Mouse (Mus musculus): ENCODE results near the gene Casr. TPM values are rescaled to one million over a fixed set of nuclear protein-coding genes. Genes with fewer than 3 reads are reported as not detected.

Gene Casr
- polyA plus RNA-seq, 1 experiment from 2014 or later: 0.10 TPM

- no peaks in the 10 kb centered on the region for H3K9me3 ChIP-seq (ENCODE audit: control insufficient read depth, low read length)
- no peak overlapping the region for H3K4me3 ChIP-seq (ENCODE audit: low read depth, low read length)
- 88% methylated on average over 5 of the region's 5 CpGs for WGBS
- TF ChIP-seq CTCF (IDR thresholded peaks at IDR 0.05; ENCODE audit: low read depth) (no peak), EP300 (optimal IDR thresholded peaks at IDR 0.05) (no peak)
- no peaks in the 10 kb centered on the region for H3K36me3 ChIP-seq (ENCODE audit: control insufficient read depth, insufficient read depth, low read length)
- H3K9ac ChIP-seq (ENCODE audit: low read length): no peak overlapping the region
- H3K27ac ChIP-seq (replicated peaks): no peak overlapping the region
- DNase-seq (ENCODE audit: low spot score) (no peak), ATAC-seq (ENCODE audit: low FRiP score, low TSS enrichment) (no peak)
- no peaks in the 10 kb centered on the region for H3K4me1 ChIP-seq (replicated peaks; ENCODE audit: control insufficient read depth, insufficient read depth)
- H3K27me3 ChIP-seq (ENCODE audit: control insufficient read depth, insufficient read depth, low read length): no peaks in the 10 kb centered on the region
- H3K4me2 ChIP-seq (replicated peaks; ENCODE audit: low read depth): no peak overlapping the region
These were observed 54.6 kb downstream of the Casr start for GRCm38 (mm10) chr16:36507300-36507699.

GRCm38 (mm10) chr16:36506827-36507226, 55.1 kb downstream of the Casr start:
- no peaks in the 10 kb centered on the region for H3K27me3 ChIP-seq (ENCODE audit: control insufficient read depth, insufficient read depth, low read length)
- H3K4me3 ChIP-seq (ENCODE audit: low read depth, low read length): no peak overlapping the region
- no peaks in the 10 kb centered on the region for H3K36me3 ChIP-seq (ENCODE audit: control insufficient read depth, insufficient read depth, low read length)
- DNase-seq (ENCODE audit: low spot score) (no peak), ATAC-seq (ENCODE audit: low FRiP score, low TSS enrichment) (no peak)
- no peak overlapping the region for H3K9ac ChIP-seq (ENCODE audit: low read length)
- no peaks in the 10 kb centered on the region for H3K9me3 ChIP-seq (ENCODE audit: control insufficient read depth, low read length)
- H3K27ac ChIP-seq (replicated peaks): no peak overlapping the region
- no peak overlapping the region for H3K4me2 ChIP-seq (replicated peaks; ENCODE audit: low read depth)
- H3K4me1 ChIP-seq (replicated peaks; ENCODE audit: control insufficient read depth, insufficient read depth): no peaks in the 10 kb centered on the region
- TF ChIP-seq CTCF (IDR thresholded peaks at IDR 0.05; ENCODE audit: low read depth): no peak
- TF ChIP-seq EP300 (optimal IDR thresholded peaks at IDR 0.05): no peak

GRCm38 (mm10) chr16:36505913-36506312, 56.0 kb downstream of the Casr start:
- H3K4me3 ChIP-seq (ENCODE audit: low read depth, low read length): no peak overlapping the region
- no peaks in the 10 kb centered on the region for H3K27me3 ChIP-seq (ENCODE audit: control insufficient read depth, insufficient read depth, low read length)
- DNase-seq (ENCODE audit: low spot score) (no peak), ATAC-seq (ENCODE audit: low FRiP score, low TSS enrichment) (no peak)
- H3K4me2 ChIP-seq (replicated peaks; ENCODE audit: low read depth): no peak overlapping the region
- no peaks in the 10 kb centered on the region for H3K9me3 ChIP-seq (ENCODE audit: control insufficient read depth, low read length)
- no peaks in the 10 kb centered on the region for H3K36me3 ChIP-seq (ENCODE audit: control insufficient read depth, insufficient read depth, low read length)
- TF ChIP-seq CTCF (IDR thresholded peaks at IDR 0.05; ENCODE audit: low read depth) (peak; percentile 49), EP300 (optimal IDR thresholded peaks at IDR 0.05) (no peak)
- 37% methylated on average over 4 of the region's 4 CpGs for WGBS
- no peaks in the 10 kb centered on the region for H3K4me1 ChIP-seq (replicated peaks; ENCODE audit: control insufficient read depth, insufficient read depth)
- H3K9ac ChIP-seq (ENCODE audit: low read length): no peak overlapping the region
- no peak overlapping the region for H3K27ac ChIP-seq (replicated peaks)

GRCm38 (mm10) chr16:36505134-36505533, 56.8 kb downstream of the Casr start:
- no peaks in the 10 kb centered on the region for H3K9me3 ChIP-seq (ENCODE audit: control insufficient read depth, low read length)
- ATAC-seq (ENCODE audit: low FRiP score, low TSS enrichment) (no peak), DNase-seq (ENCODE audit: low spot score) (no peak)
- H3K4me3 ChIP-seq (ENCODE audit: low read depth, low read length): no peak overlapping the region
- H3K9ac ChIP-seq (ENCODE audit: low read length): no peak overlapping the region
- H3K36me3 ChIP-seq (ENCODE audit: control insufficient read depth, insufficient read depth, low read length): no peaks in the 10 kb centered on the region
- H3K27me3 ChIP-seq (ENCODE audit: control insufficient read depth, insufficient read depth, low read length): no peaks in the 10 kb centered on the region
- H3K27ac ChIP-seq (replicated peaks): no peak overlapping the region
- no peaks in the 10 kb centered on the region for H3K4me1 ChIP-seq (replicated peaks; ENCODE audit: control insufficient read depth, insufficient read depth)
- no peak for TF ChIP-seq EP300 (optimal IDR thresholded peaks at IDR 0.05)
- no peak for TF ChIP-seq CTCF (IDR thresholded peaks at IDR 0.05; ENCODE audit: low read depth)
- H3K4me2 ChIP-seq (replicated peaks; ENCODE audit: low read depth): no peak overlapping the region
- WGBS: 83% methylated on average over 3 of the region's 3 CpGs

GRCm38 (mm10) chr16:36502286-36502685, 59.7 kb downstream of the Casr start:
- Histone ChIP-seq H3K4me3 (ENCODE audit: low read depth, low read length) (no peak overlapping the region), H3K9ac (ENCODE audit: low read length) (no peak overlapping the region), H3K36me3 (ENCODE audit: control insufficient read depth, insufficient read depth, low read length) (no peaks in the 10 kb centered on the region), H3K9me3 (ENCODE audit: control insufficient read depth, low read length) (no peaks in the 10 kb centered on the region), H3K27ac (replicated peaks) (no peak overlapping the region), H3K4me2 (replicated peaks; ENCODE audit: low read depth) (no peak overlapping the region), H3K27me3 (ENCODE audit: control insufficient read depth, insufficient read depth, low read length) (no peaks in the 10 kb centered on the region), H3K4me1 (replicated peaks; ENCODE audit: control insufficient read depth, insufficient read depth) (no peaks in the 10 kb centered on the region)
- no peak for TF ChIP-seq EP300 (optimal IDR thresholded peaks at IDR 0.05)
- no peak for TF ChIP-seq CTCF (IDR thresholded peaks at IDR 0.05; ENCODE audit: low read depth)
- no peak for DNase-seq (ENCODE audit: low spot score)
- 67% methylated on average over 2 of the region's 2 CpGs for WGBS
- no peak for ATAC-seq (ENCODE audit: low FRiP score, low TSS enrichment)

GRCm38 (mm10) chr16:36492420-36492819, 69.5 kb downstream of the Casr start:
- Histone ChIP-seq H3K36me3 (ENCODE audit: control insufficient read depth, insufficient read depth, low read length) (no peaks in the 10 kb centered on the region), H3K4me3 (ENCODE audit: low read depth, low read length) (no peak overlapping the region), H3K27ac (replicated peaks) (no peak overlapping the region), H3K27me3 (ENCODE audit: control insufficient read depth, insufficient read depth, low read length) (no peaks in the 10 kb centered on the region), H3K9me3 (ENCODE audit: control insufficient read depth, low read length) (no peaks in the 10 kb centered on the region), H3K4me1 (replicated peaks; ENCODE audit: control insufficient read depth, insufficient read depth) (no peaks in the 10 kb centered on the region), H3K9ac (ENCODE audit: low read length) (no peak overlapping the region), H3K4me2 (replicated peaks; ENCODE audit: low read depth) (no peak overlapping the region)
- WGBS: 75% methylated on average over 1 of the region's 1 CpGs
- TF ChIP-seq EP300 (optimal IDR thresholded peaks at IDR 0.05): no peak
- TF ChIP-seq CTCF (IDR thresholded peaks at IDR 0.05; ENCODE audit: low read depth): no peak
- no peak for ATAC-seq (ENCODE audit: low FRiP score, low TSS enrichment)
- no peak for DNase-seq (ENCODE audit: low spot score)

Data from stomach, postnatal 0 days (tissue).